Mouse (Mus musculus): ENCODE results near the gene Stk10.
"Not testable (repeated sequence)": the region's sequence is repeated elsewhere in the genome, so short reads cannot be mapped to it uniquely, and the experiment has no call there.

Stk10 gene

GRCm38 (mm10) chr11:32532765-32533481 is at the start of gene Stk10:
Gene Stk10 (plus strand): TSS chr11:32533305.
- DNase-seq (ENCODE audit: low read depth) = peak; percentile 91

GRCm38 (mm10) chr11:32485290-32485689 is 47.8 kb upstream of the Stk10 start:
- peak; percentile 28 for DNase-seq (ENCODE audit: low read depth)

GRCm38 (mm10) chr11:32486621-32487020 is 46.5 kb upstream of the Stk10 start:
- DNase-seq (ENCODE audit: low read depth) = peak; percentile 65

GRCm38 (mm10) chr11:32487501-32487900 is 45.6 kb upstream of the Stk10 start:
- peak; percentile 38 for DNase-seq (ENCODE audit: low read depth)

GRCm38 (mm10) chr11:32488344-32488743 is 44.8 kb upstream of the Stk10 start:
- DNase-seq (ENCODE audit: low read depth) = no peak

- DNase-seq (ENCODE audit: low read depth) = peak; percentile 64
These were observed 44.1 kb upstream of the Stk10 start for GRCm38 (mm10) chr11:32488808-32489670.

GRCm38 (mm10) chr11:32491079-32491478 is 42.0 kb upstream of the Stk10 start:
- no peak for DNase-seq (ENCODE audit: low read depth)

- DNase-seq (ENCODE audit: low read depth) = no peak
These were observed 39.8 kb upstream of the Stk10 start for GRCm38 (mm10) chr11:32493312-32493711.

GRCm38 (mm10) chr11:32495283-32495682 is 37.8 kb upstream of the Stk10 start:
- DNase-seq (ENCODE audit: low read depth) = no peak

- DNase-seq (ENCODE audit: low read depth) = no peak
These were observed 34.2 kb upstream of the Stk10 start for GRCm38 (mm10) chr11:32498757-32499535.

GRCm38 (mm10) chr11:32499931-32500330 is 33.2 kb upstream of the Stk10 start:
- no peak for DNase-seq (ENCODE audit: low read depth)

- DNase-seq (ENCODE audit: low read depth) = no peak
These were observed 29.4 kb upstream of the Stk10 start for GRCm38 (mm10) chr11:32503711-32504110.

- DNase-seq (ENCODE audit: low read depth) = no peak
These were observed 27.9 kb upstream of the Stk10 start for GRCm38 (mm10) chr11:32505091-32505739.

GRCm38 (mm10) chr11:32510930-32511329 is 22.2 kb upstream of the Stk10 start:
- DNase-seq (ENCODE audit: low read depth) = peak; percentile 32

- not testable (repeated sequence) for DNase-seq (ENCODE audit: low read depth)
These were observed 18.3 kb upstream of the Stk10 start for GRCm38 (mm10) chr11:32514853-32515252.

- DNase-seq (ENCODE audit: low read depth) = no peak
These were observed 17.0 kb upstream of the Stk10 start for GRCm38 (mm10) chr11:32516091-32516490.

GRCm38 (mm10) chr11:32516916-32517712 is 16.0 kb upstream of the Stk10 start:
- DNase-seq (ENCODE audit: low read depth) = no peak

GRCm38 (mm10) chr11:32518770-32519169 is 14.3 kb upstream of the Stk10 start:
- no peak for DNase-seq (ENCODE audit: low read depth)

- no peak for DNase-seq (ENCODE audit: low read depth)
These were observed 13.8 kb upstream of the Stk10 start for GRCm38 (mm10) chr11:32519354-32519753.

GRCm38 (mm10) chr11:32521246-32521645 is 11.9 kb upstream of the Stk10 start:
- DNase-seq (ENCODE audit: low read depth) = no peak

Data from naive thymus-derived CD4-positive, alpha-beta T cell, adult 2 months (primary cell).